Mouse (Mus musculus) C2C12 (cell line): ENCODE measurements around the gene Mfsd10. TPM values are rescaled to one million over a fixed set of nuclear protein-coding genes. Genes with fewer than 3 reads are reported as not detected.

ENCODE experiments used
- H3K27me3 ChIP-seq: one replicate; pipeline ENCODE4 v1.6.1; 2011; ENCODE audit not compliant: control insufficient read depth, insufficient read depth, insufficient read length
- H3K36me3 ChIP-seq: one replicate; pipeline ENCODE4 v1.6.1; 2011; ENCODE audit not compliant: control insufficient read depth, insufficient read depth
- H3K4me3 ChIP-seq: one replicate; pipeline ENCODE4 v1.5.1; 2011; ENCODE audit warnings: mild to moderate bottlenecking, control low read depth; ENCODE audit not compliant: poor library complexity, insufficient read depth, severe bottlenecking
- H3K79me2 ChIP-seq: one replicate; pipeline ENCODE4 v1.6.1; 2011; ENCODE audit not compliant: control insufficient read depth, insufficient read depth
- H3K79me3 ChIP-seq: one replicate; pipeline ENCODE4 v1.6.1; 2011; ENCODE audit warnings: low read depth, control low read depth
- H3ac ChIP-seq: one replicate; pipeline ENCODE3; 2011; ENCODE audit warnings: low read depth; ENCODE audit not compliant: control insufficient read depth, insufficient read length
- CEBPB ChIP-seq: IDR thresholded peaks from one replicate; pipeline ENCODE4 v1.6.1; 2011; ENCODE audit warnings: low read depth, mild to moderate bottlenecking, control low read depth, moderate library complexity
- CTCF ChIP-seq: IDR thresholded peaks from one replicate; pipeline ENCODE4 v1.5.1; 2011; ENCODE audit not compliant: control insufficient read depth, insufficient read depth, insufficient read length
- FOSL1 ChIP-seq: IDR thresholded peaks from one replicate; pipeline ENCODE4 v1.8.0; 2011; ENCODE audit warnings: mild to moderate bottlenecking, low read length; ENCODE audit not compliant: poor library complexity, insufficient read depth, severe bottlenecking
- MAX ChIP-seq: IDR thresholded peaks from one replicate; pipeline ENCODE4 v1.6.1; 2011; ENCODE audit warnings: mild to moderate bottlenecking, control low read depth
- MYOD1 ChIP-seq: IDR thresholded peaks from one replicate; pipeline ENCODE4 v1.6.1; 2011; ENCODE audit warnings: low read depth; ENCODE audit not compliant: control insufficient read depth, insufficient read length
- MYOG ChIP-seq: IDR thresholded peaks from one replicate; pipeline ENCODE4 v1.6.1; 2011; ENCODE audit not compliant: control insufficient read depth, insufficient read length; ENCODE audit errors: extremely low read depth
- USF1 ChIP-seq: IDR thresholded peaks from one replicate; pipeline ENCODE4 v1.6.1; 2011; ENCODE audit warnings: low read depth, mild to moderate bottlenecking, control low read depth, moderate library complexity
- polyA plus RNA-seq: library from polyadenylated mRNA; unstranded; fragments of >200 nt; fragmentation: generic; extraction: Trizol; gene quantifications from one replicate; pipeline ENCODE4 v1.2.1, GENCODE M21; 2012; ENCODE audit warnings: missing spikeins

Gene Mfsd10
- polyA plus RNA-seq, 1 experiment: 69.3 TPM

DNA sequence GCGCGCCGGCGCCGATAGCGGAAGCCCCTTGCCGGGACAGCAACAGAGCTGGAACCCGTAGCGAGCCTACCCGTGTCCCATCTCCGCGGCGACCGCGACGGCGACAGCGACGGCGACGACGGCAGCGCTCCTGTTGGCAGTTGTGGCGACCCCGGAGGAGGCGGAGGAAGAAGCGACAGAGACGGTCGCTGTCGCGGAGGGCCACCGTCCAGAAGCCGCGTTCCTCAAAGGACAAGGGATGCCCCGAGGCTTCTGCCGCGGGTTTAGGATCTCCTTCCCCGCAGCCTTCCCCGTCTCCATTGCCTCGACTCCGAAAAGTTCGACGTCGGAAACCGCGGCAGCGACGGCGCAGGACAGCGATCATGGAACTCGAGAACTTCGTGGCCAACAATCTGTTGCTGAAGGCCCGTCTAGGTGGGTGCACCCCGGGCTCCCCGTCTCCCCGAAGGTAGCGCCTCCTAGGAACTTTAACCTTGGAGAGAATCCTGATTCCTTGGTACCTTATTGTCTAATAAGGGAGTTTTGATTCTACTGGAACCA is 23.6 kb upstream of the Mfsd10 start:
- peaks cover 26% of the 10 kb centered on the region for H3K79me2 ChIP-seq
- H3ac ChIP-seq: peak overlapping the region; percentile 92
- no peaks in the 10 kb centered on the region for H3K27me3 ChIP-seq
- peaks cover 25% of the 10 kb centered on the region for H3K79me3 ChIP-seq
- H3K36me3 ChIP-seq: peaks cover 19% of the 10 kb centered on the region
- peak overlapping the region; percentile 64 for H3K4me3 ChIP-seq
- no peak for TF ChIP-seq MAX
- no peak for TF ChIP-seq MYOG
- TF ChIP-seq CTCF: no peak
- no peak for TF ChIP-seq MYOD1
- no peak for TF ChIP-seq CEBPB
- no peak for TF ChIP-seq USF1
- TF ChIP-seq FOSL1: no peak

DNA sequence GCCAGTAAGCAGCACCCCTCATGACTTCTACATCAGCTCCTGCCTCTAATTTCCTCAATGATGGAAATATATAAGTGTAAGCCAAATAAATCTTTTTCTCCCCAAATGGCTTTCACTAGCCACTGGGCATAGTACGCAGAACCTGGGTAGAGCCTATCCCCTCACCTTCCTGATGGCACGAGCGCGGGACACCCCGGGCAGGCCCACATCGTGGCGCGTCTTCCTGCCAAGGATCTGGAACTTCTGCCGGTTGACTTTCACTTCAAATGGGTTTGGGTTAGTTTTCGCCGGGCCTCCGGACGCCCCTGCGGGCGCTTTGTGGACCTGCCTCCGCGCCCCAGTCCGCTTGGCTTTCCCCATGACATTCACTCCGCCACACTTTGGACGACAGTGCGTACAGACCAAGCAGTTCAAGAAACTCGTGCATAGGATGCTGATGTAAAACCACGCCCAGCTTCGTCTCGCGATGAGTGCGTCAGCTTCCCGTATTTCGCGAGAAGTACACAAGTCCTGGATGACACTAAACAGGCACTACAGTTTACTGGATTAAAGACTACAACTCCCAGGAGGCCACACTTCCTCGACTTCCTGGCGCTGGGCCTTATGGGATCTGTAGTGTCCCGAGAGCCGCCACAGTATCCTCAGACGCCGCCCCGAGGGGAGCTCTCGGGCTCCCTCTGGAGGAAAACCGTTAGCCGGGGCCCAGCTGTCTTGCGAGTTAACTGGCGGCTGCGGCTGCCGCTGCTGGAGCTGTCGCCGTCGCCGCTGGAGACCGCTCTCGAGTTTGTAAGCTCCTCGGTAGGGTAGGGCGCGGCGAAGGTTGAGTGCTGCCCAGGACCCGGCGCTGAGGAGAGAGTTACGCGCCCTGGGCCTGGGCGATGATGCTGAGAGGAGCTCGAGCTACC is 22.9 kb upstream of the Mfsd10 start, which contains the start of the genes Nop14 and Grk4:
Gene Nop14, minus strand, starts transcription at position 463 of the 905 bp plus-strand sequence.
Gene Grk4, plus strand, starts transcription at position 694 of the 905 bp plus-strand sequence.
- H3K79me3 ChIP-seq: peaks cover 25% of the 10 kb centered on the region
- H3K4me3 ChIP-seq: peak within 1 kb of the TSS; percentile 68
- H3K27me3 ChIP-seq: no peaks in the 10 kb centered on the region
- H3ac ChIP-seq: peak within 1 kb of the TSS; percentile 92
- H3K79me2 ChIP-seq: peaks cover 26% of the 10 kb centered on the region
- TF ChIP-seq MYOG (no peak), CEBPB (no peak), MAX (peak; percentile 90), USF1 (no peak), FOSL1 (no peak), CTCF (peak; percentile 93), MYOD1 (no peak)
- H3K36me3 ChIP-seq: peaks cover 25% of the 10 kb centered on the region

DNA sequence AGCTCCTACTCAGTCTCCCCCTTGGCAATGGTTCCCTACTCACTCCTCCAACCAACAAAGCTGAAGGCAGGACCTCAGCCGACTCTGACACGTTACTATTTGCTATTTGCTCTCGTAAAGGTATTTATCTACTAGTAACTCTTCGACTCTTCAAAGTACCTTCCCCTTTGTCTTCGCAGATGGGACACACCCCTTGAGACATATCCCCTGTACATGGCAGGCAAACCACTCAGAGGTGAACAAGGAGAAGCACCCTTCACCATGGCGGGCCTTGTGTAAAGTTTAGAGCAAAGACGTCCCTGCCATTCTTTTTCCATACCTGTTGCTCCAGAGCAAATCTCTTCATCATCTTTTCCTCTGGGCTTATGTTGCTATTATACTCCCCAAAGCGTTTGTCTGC is 20.5 kb upstream of the Mfsd10 start:
- Histone ChIP-seq H3K4me3 (no peak overlapping the region), H3K36me3 (peaks cover 49% of the 10 kb centered on the region), H3K79me2 (peaks cover 26% of the 10 kb centered on the region), H3K27me3 (no peaks in the 10 kb centered on the region), H3K79me3 (peaks cover 25% of the 10 kb centered on the region), H3ac (no peak overlapping the region)
- TF ChIP-seq USF1 (no peak), MYOG (no peak), CTCF (no peak), MYOD1 (no peak), FOSL1 (no peak), CEBPB (no peak), MAX (no peak)

DNA sequence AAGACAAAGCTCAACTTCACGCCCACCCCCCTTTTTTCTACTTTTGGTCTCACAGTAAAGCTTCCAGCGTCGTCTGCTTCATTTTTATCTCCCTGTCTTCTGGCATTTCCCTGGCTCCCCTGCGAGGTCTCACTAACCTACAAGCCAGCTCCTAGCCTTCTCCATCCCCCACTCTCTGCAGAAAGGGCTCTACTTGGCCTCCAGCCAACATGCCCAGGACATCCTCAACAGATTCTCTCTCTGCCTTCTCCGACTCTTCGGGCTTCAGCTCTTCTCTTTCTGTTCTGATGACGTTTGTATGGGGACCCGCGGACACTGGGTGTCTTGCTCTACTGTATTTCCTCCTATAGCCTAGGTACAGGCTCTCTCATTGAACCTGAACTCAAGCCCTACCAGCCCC is 17.9 kb upstream of the Mfsd10 start:
- Histone ChIP-seq H3ac (no peak overlapping the region), H3K36me3 (peaks cover 76% of the 10 kb centered on the region), H3K27me3 (no peaks in the 10 kb centered on the region), H3K4me3 (no peak overlapping the region), H3K79me3 (peaks cover 23% of the 10 kb centered on the region), H3K79me2 (peaks cover 26% of the 10 kb centered on the region)
- TF ChIP-seq MYOG (no peak), MAX (no peak), FOSL1 (no peak), MYOD1 (no peak), USF1 (no peak), CTCF (no peak), CEBPB (no peak)

DNA sequence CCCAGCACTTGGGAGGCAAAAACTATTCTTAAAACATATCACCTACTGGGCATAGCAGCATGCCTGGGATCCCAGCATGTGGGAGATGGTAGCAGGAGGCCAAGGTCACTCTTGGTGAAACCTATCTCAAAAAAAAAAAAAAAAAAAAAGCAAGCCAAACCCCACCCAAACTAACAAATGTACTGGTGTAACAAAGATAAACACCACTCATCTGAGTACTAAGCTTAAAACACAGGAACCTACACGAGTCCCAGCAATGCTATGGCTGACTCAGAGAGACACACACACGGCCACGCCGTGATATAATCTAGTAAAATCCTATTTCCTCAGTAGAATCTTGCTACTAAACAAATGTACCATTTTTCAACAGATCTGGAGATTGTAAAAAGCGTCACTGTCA is 15.9 kb upstream of the Mfsd10 start:
- H3ac ChIP-seq: no peak overlapping the region
- peaks cover 8% of the 10 kb centered on the region for H3K79me3 ChIP-seq
- H3K79me2 ChIP-seq: peaks cover 7% of the 10 kb centered on the region
- H3K36me3 ChIP-seq: peaks cover 95% of the 10 kb centered on the region
- no peaks in the 10 kb centered on the region for H3K27me3 ChIP-seq
- no peak overlapping the region for H3K4me3 ChIP-seq
- TF ChIP-seq USF1 (no peak), CTCF (no peak), MYOD1 (no peak), FOSL1 (no peak)
